Mouse (Mus musculus) forebrain, embryonic 11.5 days (tissue): ENCODE results near the gene Cldn5. TPM values are rescaled to one million over a fixed set of nuclear protein-coding genes. Genes with fewer than 3 reads are reported as not detected.

Experiments used
- ATAC-seq: fragments of 200-750 bp; cut with Nextera tagmentation; replicated peaks from 2 replicates; pipeline ENCODE4 v1.8.0; 2017; ENCODE audit warnings: moderate TSS enrichment; ENCODE audit not compliant: low FRiP score
- DNase-seq: peaks from one replicate; pipeline ENCODE4 v3.0.0-alpha.2; 2017; ENCODE audit warnings: low spot score
- H3K27ac ChIP-seq: fragments of 300-500 bp; sonication (generic); 2 replicates; pipeline ENCODE4 v1.5.1; 2014; ENCODE audit warnings: low read depth, low read length
- H3K27me3 ChIP-seq: fragments of 300-500 bp; sonication (generic); 2 replicates; pipeline ENCODE4 v1.6.1; 2014; ENCODE audit warnings: mild to moderate bottlenecking, low read length, mixed read lengths; ENCODE audit not compliant: control insufficient read depth, insufficient read depth
- H3K36me3 ChIP-seq: fragments of 300-500 bp; sonication (generic); 2 replicates; pipeline ENCODE4 v1.6.1; 2014; ENCODE audit warnings: mild to moderate bottlenecking, low read length, moderate library complexity, mixed read lengths; ENCODE audit not compliant: control insufficient read depth, insufficient read depth
- H3K4me1 ChIP-seq: fragments of 300-500 bp; sonication (generic); replicated peaks from 2 replicates; pipeline ENCODE4 v1.6.1; 2014; ENCODE audit warnings: low read length, mixed read lengths; ENCODE audit not compliant: control insufficient read depth, insufficient read depth
- H3K4me2 ChIP-seq: fragments of 300-500 bp; sonication (generic); 2 replicates; pipeline ENCODE4 v1.6.1; 2014; ENCODE audit warnings: low read depth, mild to moderate bottlenecking, low read length, moderate library complexity, mixed read lengths; ENCODE audit not compliant: severe bottlenecking
- H3K4me3 ChIP-seq: fragments of 300-500 bp; sonication (generic); 2 replicates; pipeline ENCODE4 v1.5.1; 2014; ENCODE audit warnings: low read depth, low read length
- H3K9ac ChIP-seq: fragments of 300-500 bp; sonication (generic); 2 replicates; pipeline ENCODE4 v1.6.1; 2014; ENCODE audit warnings: low read length
- H3K9me3 ChIP-seq: fragments of 300-500 bp; sonication (generic); 2 replicates; pipeline ENCODE4 v1.6.1; 2016; ENCODE audit warnings: low read length, mixed read lengths; ENCODE audit not compliant: control insufficient read depth
- WGBS: fragments of 180-500 bp; shearing (Covaris S2); extraction: QIAGEN DNeasy Blood & Tissue Kit; methylation state at CpG from one replicate; pipeline ENCODE4 v1.1.7; 2014; 5-methylcytosine and 5-hydroxymethylcytosine counted together
- polyA plus RNA-seq: library from polyadenylated mRNA; unstranded; fragments of >200 nt; fragmentation: Nextera tagmentation; extraction: Ambion mirVana; gene quantifications from 2 replicates; pipeline ENCODE4 v1.2.1, GENCODE M21; 2014

Gene Cldn5
- polyA plus RNA-seq, 1 experiment from 2014 or later, result 21.1 TPM

- WGBS, result 91% methylated on average over 7 of the region's 7 CpGs
- no peaks in the 10 kb centered on the region for H3K9me3 ChIP-seq
Observed at GRCm38 (mm10) chr16:18796645-18797044, 20.0 kb downstream of the Cldn5 start.

GRCm38 (mm10) chr16:18798151-18798550 is 21.5 kb downstream of the Cldn5 start:
- ATAC-seq, result no peak
- no peaks in the 10 kb centered on the region for H3K4me1 ChIP-seq
- no peak overlapping the region for H3K4me3 ChIP-seq
- H3K9ac ChIP-seq, result no peak overlapping the region
- no peaks in the 10 kb centered on the region for H3K9me3 ChIP-seq
- H3K36me3 ChIP-seq, result peaks cover 2% of the 10 kb centered on the region; the same call in 1 of the 2 replicates
- no peak overlapping the region for H3K27ac ChIP-seq
- no peaks in the 10 kb centered on the region for H3K27me3 ChIP-seq
- H3K4me2 ChIP-seq, result no peak overlapping the region
- no peak for DNase-seq
- WGBS, result 88% methylated on average over 5 of the region's 5 CpGs

More at GRCm38 (mm10) chr16:18796645-18797044, 20.0 kb downstream of the Cldn5 start:
- DNase-seq (no peak), ATAC-seq (no peak)
- Histone ChIP-seq H3K27ac (no peak overlapping the region), H3K4me3 (no peak overlapping the region), H3K9ac (no peak overlapping the region), H3K4me2 (no peak overlapping the region), H3K4me1 (no peaks in the 10 kb centered on the region), H3K27me3 (no peaks in the 10 kb centered on the region), H3K36me3 (peaks cover 2% of the 10 kb centered on the region; the same call in 1 of the 2 replicates)

DNA sequence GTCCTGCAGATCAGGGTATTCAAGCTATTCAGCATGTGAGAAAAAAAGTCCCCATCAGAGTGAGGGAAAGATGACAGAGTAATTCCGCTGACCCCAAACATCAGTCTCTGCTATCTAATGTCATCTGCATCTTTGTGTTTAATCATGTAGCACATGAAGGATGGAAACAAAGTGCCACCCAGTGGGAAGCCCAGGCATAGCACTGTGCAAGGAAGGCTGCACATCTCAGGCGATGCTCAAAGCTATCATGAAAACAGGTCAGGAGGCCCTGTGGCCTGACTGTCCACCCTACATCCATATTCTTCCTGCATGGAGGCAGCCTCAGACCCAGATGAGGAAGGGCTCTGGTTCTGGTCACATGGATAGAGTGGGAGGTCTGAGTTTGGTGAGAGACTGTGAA is 22.2 kb downstream of the Cldn5 start:
- Histone ChIP-seq H3K4me2 (no peak overlapping the region), H3K9me3 (no peaks in the 10 kb centered on the region), H3K4me3 (no peak overlapping the region), H3K27ac (no peak overlapping the region), H3K36me3 (peaks cover 2% of the 10 kb centered on the region; the same call in 1 of the 2 replicates), H3K4me1 (no peaks in the 10 kb centered on the region), H3K9ac (no peak overlapping the region), H3K27me3 (no peaks in the 10 kb centered on the region)
- WGBS, result 81% methylated on average over 2 of the region's 2 CpGs
- ATAC-seq (no peak), DNase-seq (peak; percentile 49)

GRCm38 (mm10) chr16:18805746-18806145 is 29.1 kb downstream of the Cldn5 start:
- Histone ChIP-seq H3K4me3 (no peak overlapping the region), H3K9ac (no peak overlapping the region), H3K4me1 (peaks cover 3% of the 10 kb centered on the region; the same call in 1 of the 2 replicates), H3K36me3 (peaks cover 18% of the 10 kb centered on the region), H3K27me3 (no peaks in the 10 kb centered on the region), H3K4me2 (no peak overlapping the region), H3K27ac (no peak overlapping the region), H3K9me3 (no peaks in the 10 kb centered on the region)
- ATAC-seq (no peak), DNase-seq (no peak)
- WGBS, result 91% methylated on average over 2 of the region's 2 CpGs

DNA sequence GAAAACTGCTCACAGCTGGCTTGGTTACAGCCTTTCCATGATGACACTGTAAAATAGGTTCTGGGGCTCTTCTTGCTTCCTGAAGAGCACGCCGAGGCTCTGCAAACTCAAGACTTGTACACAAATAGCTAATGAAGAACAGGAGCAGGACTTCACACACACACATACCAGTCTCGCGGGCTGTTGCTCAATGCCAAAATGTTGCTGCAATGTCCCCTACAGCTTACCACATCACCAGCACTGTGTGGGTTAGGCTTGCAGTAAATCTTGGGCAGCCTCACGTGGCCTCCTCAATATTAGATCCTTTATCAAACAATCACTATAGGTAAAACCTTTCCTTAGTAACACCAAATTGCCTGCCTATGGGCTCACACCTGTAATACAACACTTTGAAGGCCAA is 32.4 kb downstream of the Cldn5 start:
- Histone ChIP-seq H3K9me3 (no peaks in the 10 kb centered on the region), H3K4me1 (peaks cover 5% of the 10 kb centered on the region; the same call in 1 of the 2 replicates), H3K4me2 (no peak overlapping the region), H3K36me3 (peaks cover 18% of the 10 kb centered on the region), H3K27me3 (no peaks in the 10 kb centered on the region), H3K4me3 (no peak overlapping the region), H3K27ac (no peak overlapping the region), H3K9ac (no peak overlapping the region)
- no peak for ATAC-seq
- no peak for DNase-seq
- WGBS, result 91% methylated on average over 5 of the region's 5 CpGs

GRCm38 (mm10) chr16:18811032-18811431 is 34.4 kb downstream of the Cldn5 start:
- Histone ChIP-seq H3K27me3 (no peaks in the 10 kb centered on the region), H3K4me2 (peak overlapping the region; percentile 83), H3K9me3 (no peaks in the 10 kb centered on the region), H3K4me3 (peak overlapping the region; percentile 78), H3K4me1 (peaks cover 5% of the 10 kb centered on the region; the same call in 1 of the 2 replicates), H3K36me3 (peaks cover 11% of the 10 kb centered on the region; the same call in 1 of the 2 replicates), H3K9ac (peak overlapping the region; percentile 80), H3K27ac (0 out of 2 replicates have a peak overlapping the region, but pooled peaks have one; percentile 77)
- DNase-seq (no peak), ATAC-seq (no peak; the same call in 1 of the 2 replicates)
- WGBS, result 10% methylated on average over 5 of the region's 5 CpGs

DNA sequence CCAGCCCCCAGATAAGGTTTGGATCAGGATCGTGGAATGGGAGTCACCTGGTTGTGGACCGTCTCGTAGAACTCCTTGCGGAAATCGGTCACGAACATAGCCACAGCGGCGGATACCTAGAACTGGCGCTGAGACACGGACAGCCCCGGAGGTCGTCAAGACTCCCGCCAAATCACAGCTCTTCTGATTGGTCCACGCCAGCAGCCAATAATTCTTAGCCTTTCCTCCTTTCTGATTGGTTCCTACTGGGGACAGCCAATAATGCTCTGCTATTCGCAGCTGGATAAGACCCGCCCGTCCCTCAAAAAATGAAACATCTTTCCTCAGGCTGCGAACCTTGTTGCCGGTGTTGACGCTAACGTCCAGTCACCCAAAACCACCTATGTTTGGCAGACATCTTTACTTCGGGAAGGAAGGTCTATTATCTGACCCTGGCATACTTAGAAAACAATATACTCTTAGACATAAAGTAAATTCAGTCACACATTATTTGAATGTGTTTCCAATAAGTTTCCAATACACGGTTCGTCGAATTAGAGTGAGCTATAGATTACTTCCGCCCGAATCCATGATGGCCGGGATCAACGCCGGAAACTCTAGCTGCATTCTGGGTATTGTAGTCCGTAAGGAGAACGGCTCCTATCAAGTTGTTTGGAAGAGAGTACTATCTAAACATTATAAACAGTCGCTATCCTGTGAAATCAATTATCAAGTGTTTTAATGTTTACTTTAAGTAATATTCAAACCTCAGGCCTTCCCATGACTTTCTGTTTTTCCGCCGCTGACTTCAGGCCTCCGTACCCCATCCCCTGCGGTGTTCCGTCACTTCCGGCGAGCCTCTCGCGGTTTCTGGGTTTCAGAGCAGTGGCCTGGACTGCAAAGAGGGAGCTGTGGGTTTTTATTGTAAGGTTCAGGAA is 35.1 kb downstream of the Cldn5 start, which contains the start of the genes Ufd1 and Cdc45:
Gene Ufd1, plus strand, starts transcription at position 312 of the 917 bp plus-strand sequence.
Gene Cdc45, minus strand, starts transcription at position 520 of the 917 bp plus-strand sequence.
- peak within 1 kb of the TSS; percentile 77 for H3K27ac ChIP-seq
- H3K36me3 ChIP-seq, result peaks cover 7% of the 10 kb centered on the region; the same call in 1 of the 2 replicates
- no peaks in the 10 kb centered on the region for H3K9me3 ChIP-seq
- WGBS, result under 1% methylated on average over 42 of the region's 42 CpGs
- DNase-seq (peak; percentile 90), ATAC-seq (peak; percentile 97)
- H3K4me3 ChIP-seq, result peak within 1 kb of the TSS; percentile 78
- peaks cover 5% of the 10 kb centered on the region; the same call in 1 of the 2 replicates for H3K4me1 ChIP-seq
- peak within 1 kb of the TSS; percentile 83 for H3K4me2 ChIP-seq
- H3K27me3 ChIP-seq, result no peaks in the 10 kb centered on the region
- peak within 1 kb of the TSS; percentile 80 for H3K9ac ChIP-seq

DNA sequence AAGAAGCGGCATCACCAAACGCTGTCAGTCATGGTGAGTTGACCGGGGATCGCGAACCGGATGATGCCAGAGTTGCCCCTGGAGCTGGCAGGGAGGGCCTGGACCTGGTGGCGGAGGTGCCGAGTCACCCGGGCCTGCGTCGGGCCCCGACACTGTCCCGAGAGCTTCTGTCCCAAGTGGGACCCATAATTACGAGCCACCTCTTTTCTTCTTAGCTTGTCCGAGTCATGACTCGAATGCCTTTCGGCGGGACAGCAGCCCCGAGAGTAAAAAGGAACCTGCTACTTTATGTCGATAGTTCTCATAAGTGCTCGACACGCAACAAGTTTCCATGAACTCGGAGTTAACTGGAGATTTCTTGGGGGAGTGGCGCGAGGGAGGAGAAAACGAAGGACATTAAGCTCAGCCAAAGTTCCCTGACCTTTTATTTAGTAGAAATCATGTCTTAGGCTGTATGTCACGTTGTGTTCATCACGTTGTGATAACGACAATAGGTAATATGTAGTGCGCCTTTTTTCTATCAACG is 35.8 kb downstream of the Cldn5 start:
- peaks cover 7% of the 10 kb centered on the region; the same call in 1 of the 2 replicates for H3K36me3 ChIP-seq
- no peaks in the 10 kb centered on the region for H3K27me3 ChIP-seq
- peak overlapping the region; percentile 78 for H3K4me3 ChIP-seq
- peaks cover 5% of the 10 kb centered on the region; the same call in 1 of the 2 replicates for H3K4me1 ChIP-seq
- no peaks in the 10 kb centered on the region for H3K9me3 ChIP-seq
- H3K27ac ChIP-seq, result no peak overlapping the region
- H3K4me2 ChIP-seq, result peak overlapping the region; percentile 83
- 2% methylated on average over 31 of the region's 31 CpGs for WGBS
- peak overlapping the region; percentile 80 for H3K9ac ChIP-seq
- DNase-seq, result no peak
- peak; percentile 61 for ATAC-seq
